Mouse (Mus musculus) limb, embryonic 13.5 days (tissue): Measurements from ENCODE around the gene Pan2. TPM values are rescaled to one million over a fixed set of nuclear protein-coding genes. Genes with fewer than 3 reads are reported as not detected.

Experiments
- ATAC-seq: fragments of 200-750 bp; cut with Nextera tagmentation; 2 replicates; pipeline ENCODE4 v1.8.0; 2017; ENCODE audit warnings: low read depth, moderate number of reproducible peaks, moderate TSS enrichment; ENCODE audit not compliant: low FRiP score
- H3K27ac ChIP-seq: fragments of 300-500 bp; sonication (generic); 2 replicates; pipeline ENCODE4 v1.5.1; 2015; ENCODE audit warnings: inconsistent platforms, mild to moderate bottlenecking, moderate library complexity
- H3K27me3 ChIP-seq: fragments of 300-500 bp; sonication (generic); 2 replicates; pipeline ENCODE4 v1.6.1; 2015; ENCODE audit warnings: mild to moderate bottlenecking, inconsistent platforms
- H3K36me3 ChIP-seq: fragments of 300-500 bp; sonication (generic); 2 replicates; pipeline ENCODE4 v1.6.1; 2015; ENCODE audit warnings: inconsistent platforms, mild to moderate bottlenecking, moderate library complexity
- H3K4me1 ChIP-seq: fragments of 300-500 bp; sonication (generic); 2 replicates; pipeline ENCODE4 v1.6.1; 2015; ENCODE audit warnings: inconsistent platforms
- H3K4me2 ChIP-seq: fragments of 300-500 bp; sonication (generic); replicated peaks from 2 replicates; pipeline ENCODE4 v1.6.1; 2015; ENCODE audit warnings: inconsistent platforms, mild to moderate bottlenecking, moderate library complexity
- H3K4me3 ChIP-seq: fragments of 300-500 bp; sonication (generic); 2 replicates; pipeline ENCODE4 v1.5.1; 2015; ENCODE audit warnings: moderate library complexity, mild to moderate bottlenecking, inconsistent platforms
- H3K9ac ChIP-seq: fragments of 300-500 bp; sonication (generic); 2 replicates; pipeline ENCODE4 v1.6.1; 2015; ENCODE audit warnings: mild to moderate bottlenecking, inconsistent platforms
- H3K9me3 ChIP-seq: fragments of 300-500 bp; sonication (generic); 2 replicates; pipeline ENCODE4 v1.6.1; 2016; ENCODE audit warnings: inconsistent platforms
- WGBS: fragments of 180-500 bp; shearing (Covaris S2); methylation state at CpG from one replicate; pipeline ENCODE4 v1.1.7; 2015; 5-methylcytosine and 5-hydroxymethylcytosine counted together
- polyA plus RNA-seq: library from polyadenylated mRNA; unstranded; fragments of >200 nt; fragmentation: Nextera tagmentation; extraction: Ambion mirVana; gene quantifications from 2 replicates; pipeline ENCODE4 v1.2.1, GENCODE M21; 2015

Gene Pan2
- polyA plus RNA-seq, 1 experiment from 2014 or later, result 35.2 TPM

DNA sequence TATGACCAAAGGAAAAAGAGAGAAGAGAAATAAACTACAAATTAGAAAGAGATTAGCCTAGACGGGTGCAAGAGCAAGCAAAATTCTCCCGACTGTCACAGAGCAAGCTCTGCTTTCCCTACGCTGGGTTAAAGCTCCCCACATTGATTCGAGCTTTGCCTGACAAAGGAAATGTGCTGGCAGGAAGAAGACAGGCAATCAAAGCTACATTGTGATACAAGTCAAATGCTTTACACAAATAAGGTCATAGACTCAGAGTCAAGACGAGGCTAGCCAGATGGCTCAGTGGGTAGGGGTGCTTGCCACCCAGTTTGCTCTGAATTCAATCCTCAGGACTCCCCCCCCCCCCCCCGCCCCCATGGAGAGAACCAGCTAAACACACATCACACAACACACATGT is 66.9 kb downstream of the Pan2 start:
- H3K9ac ChIP-seq, result no peak overlapping the region
- no peak overlapping the region for H3K4me2 ChIP-seq
- 69% methylated on average over 5 of the region's 6 CpGs for WGBS
- H3K4me3 ChIP-seq, result no peak overlapping the region
- no peak for ATAC-seq
- H3K9me3 ChIP-seq, result no peaks in the 10 kb centered on the region
- H3K27ac ChIP-seq, result no peak overlapping the region
- no peaks in the 10 kb centered on the region for H3K27me3 ChIP-seq
- H3K36me3 ChIP-seq, result peaks cover 10% of the 10 kb centered on the region
- H3K4me1 ChIP-seq, result peaks cover 14% of the 10 kb centered on the region

DNA sequence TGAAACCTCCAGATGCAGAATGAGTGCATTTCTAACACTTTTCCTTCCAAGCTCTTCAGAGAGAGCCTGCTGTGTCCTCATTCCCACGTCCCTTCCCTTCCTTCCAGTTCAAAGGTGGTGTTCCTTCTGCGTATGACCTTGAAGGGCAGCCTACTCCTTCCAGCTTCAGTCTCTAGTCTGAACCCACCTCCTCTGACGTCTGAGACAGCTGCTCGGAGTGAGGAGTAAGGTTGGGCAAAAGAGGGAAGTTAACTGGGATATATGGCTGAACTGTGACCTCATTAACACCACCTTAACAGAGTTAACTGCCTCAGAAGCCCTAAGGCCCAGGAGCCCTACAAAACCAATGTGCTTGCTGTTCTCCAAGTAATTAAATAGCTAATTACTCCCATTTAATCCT is 67.5 kb downstream of the Pan2 start:
- Histone ChIP-seq H3K9me3 (no peaks in the 10 kb centered on the region), H3K9ac (no peak overlapping the region), H3K27ac (no peak overlapping the region), H3K4me1 (peaks cover 14% of the 10 kb centered on the region), H3K27me3 (no peaks in the 10 kb centered on the region), H3K4me2 (no peak overlapping the region), H3K4me3 (no peak overlapping the region), H3K36me3 (peaks cover 4% of the 10 kb centered on the region)
- no peak for ATAC-seq
- 20% methylated on average over 4 of the region's 4 CpGs for WGBS

Other genes starting within 250 kb of the Pan2 start
- gene Ptges3, start 244.4 kb upstream of the Pan2 start, polyA plus RNA-seq, result 564 and 574 TPM in 2 replicates
- 1,947 and 1,954 TPM in 2 replicates for gene Atp5b, start 220.1 kb upstream of the Pan2 start, polyA plus RNA-seq
- gene Baz2a, start 211.8 kb upstream of the Pan2 start, polyA plus RNA-seq, result 9.0 and 10.5 TPM in 2 replicates
- gene Rbms2, start 123.0 kb upstream of the Pan2 start, polyA plus RNA-seq, result 39.0 and 40.6 TPM in 2 replicates
- gene Gls2, start 108.9 kb upstream of the Pan2 start, polyA plus RNA-seq, result 1.8 and 2.5 TPM in 2 replicates
- gene Spryd4, start 91.5 kb upstream of the Pan2 start, polyA plus RNA-seq, result 34.5 and 35.2 TPM in 2 replicates
- gene Mip, start 77.5 kb upstream of the Pan2 start, polyA plus RNA-seq, result 0.45 and 0.57 TPM in 2 replicates
- gene Timeless, start 71.3 kb upstream of the Pan2 start, polyA plus RNA-seq, result 75.7 and 76.4 TPM in 2 replicates
- 0.27 and 0.63 TPM in 2 replicates for gene Apon, start 49.2 kb upstream of the Pan2 start, polyA plus RNA-seq
- gene Apof, start 34.7 kb upstream of the Pan2 start, polyA plus RNA-seq, result not detected in 2 replicates
- gene Stat2, start 32.8 kb upstream of the Pan2 start, polyA plus RNA-seq, result 14.6 and 16.6 TPM in 2 replicates
- gene Il23a, start 4.6 kb upstream of the Pan2 start, polyA plus RNA-seq, result 0.18 TPM in 1 of 2 replicates, not detected in the other
- gene Cnpy2, start 19.1 kb downstream of the Pan2 start, polyA plus RNA-seq, result 390 and 394 TPM in 2 replicates
- 167 and 176 TPM in 2 replicates for gene Cs, start 34.4 kb downstream of the Pan2 start, polyA plus RNA-seq
- 14.8 and 15.3 TPM in 2 replicates for gene Coq10a, start 65.7 kb downstream of the Pan2 start, polyA plus RNA-seq
- gene Ankrd52, start 73.8 kb downstream of the Pan2 start, polyA plus RNA-seq, result 11.7 and 12.9 TPM in 2 replicates
- gene Slc39a5, start 97.9 kb downstream of the Pan2 start, polyA plus RNA-seq, result 0.28 and 0.38 TPM in 2 replicates
- gene Nabp2, start 108.2 kb downstream of the Pan2 start, polyA plus RNA-seq, result 60.6 and 61.4 TPM in 2 replicates
- gene Rnf41, start 108.3 kb downstream of the Pan2 start, polyA plus RNA-seq, result 42.3 and 43.3 TPM in 2 replicates
- 96.6 and 110 TPM in 2 replicates for gene Smarcc2, start 155.9 kb downstream of the Pan2 start, polyA plus RNA-seq
- gene Myl6, start 190.8 kb downstream of the Pan2 start, polyA plus RNA-seq, result 1,077 and 1,101 TPM in 2 replicates
- 4.7 and 5.0 TPM in 2 replicates for gene Myl6b, start 195.3 kb downstream of the Pan2 start, polyA plus RNA-seq
- 24.0 and 28.0 TPM in 2 replicates for gene Esyt1, start 222.5 kb downstream of the Pan2 start, polyA plus RNA-seq
- 16.4 and 17.3 TPM in 2 replicates for gene Zc3h10, start 244.4 kb downstream of the Pan2 start, polyA plus RNA-seq
- gene Rpl41, start 246.0 kb downstream of the Pan2 start, polyA plus RNA-seq, result 3,677 and 3,933 TPM in 2 replicates